Mouse (Mus musculus) MEL (cell line): ENCODE results near the gene Gak. TPM values are rescaled to one million over a fixed set of nuclear protein-coding genes. Genes with fewer than 3 reads are reported as not detected.

ENCODE experiments used
- DNase-seq: peaks from one replicate; pipeline ENCODE4 v3.0.0; 2011; ENCODE audit warnings: low read depth, low spot score
- H3K27ac ChIP-seq: 2 replicates; pipeline ENCODE4 v1.5.1; 2012; ENCODE audit warnings: low read depth, mild to moderate bottlenecking, control low read depth, low read length, moderate library complexity; ENCODE audit not compliant: control insufficient read depth
- H3K27me3 ChIP-seq, 2 experiments: fragments of 150-350 bp in 1 of 2; sonication (generic) in 1 of 2; 2 replicates each; pipeline ENCODE4 v1.6.1; 2012; ENCODE audit warnings: low read length in 2 of 2, mild to moderate bottlenecking in 2 of 2, improper control_type of control experiment in 1 of 2, moderate library complexity in 1 of 2; ENCODE audit not compliant: insufficient read depth in 2 of 2, control insufficient read depth in 1 of 2
- H3K36me3 ChIP-seq, 2 experiments: 2 replicates each; pipeline ENCODE4 v1.6.1; 2012 to 2014; ENCODE audit warnings: low read length in 2 of 2, improper control_type of control experiment in 1 of 2, inconsistent platforms in 1 of 2, mild to moderate bottlenecking in 1 of 2; ENCODE audit not compliant: insufficient read depth in 2 of 2, control insufficient read depth in 1 of 2
- H3K4me1 ChIP-seq, 2 experiments: fragments of 150-350 bp in 1 of 2; sonication (generic) in 1 of 2; 2 replicates each; pipeline ENCODE4 v1.6.1; 2012; ENCODE audit warnings: low read length in 2 of 2, improper control_type of control experiment in 1 of 2, mild to moderate bottlenecking in 1 of 2; ENCODE audit not compliant: insufficient read depth in 2 of 2, control insufficient read depth in 1 of 2
- H3K4me3 ChIP-seq, 2 experiments: fragments of 150-350 bp in 1 of 2; sonication (generic) in 1 of 2; 2 replicates each; pipeline ENCODE4 v1.5.1; 2012; ENCODE audit warnings: low read depth in 2 of 2, low read length in 2 of 2, mild to moderate bottlenecking in 2 of 2, moderate library complexity in 2 of 2, control low read depth in 1 of 2, improper control_type of control experiment in 1 of 2; ENCODE audit not compliant: control insufficient read depth in 1 of 2, insufficient read depth in 1 of 2
- H3K79me2 ChIP-seq: 2 replicates; pipeline ENCODE4 v1.6.1; 2012; ENCODE audit warnings: mild to moderate bottlenecking, low read length, moderate library complexity; ENCODE audit not compliant: control insufficient read depth, poor library complexity, insufficient read depth
- H3K9ac ChIP-seq: 2 replicates; pipeline ENCODE4 v1.6.1; 2012; ENCODE audit warnings: low read depth, mild to moderate bottlenecking, control low read depth, low read length, moderate library complexity; ENCODE audit not compliant: control insufficient read depth, poor library complexity, severe bottlenecking
- H3K9me3 ChIP-seq: fragments of 150-350 bp; sonication (generic); replicated peaks from 2 replicates; pipeline ENCODE4 v1.6.1; 2012; ENCODE audit warnings: mild to moderate bottlenecking, low read length, improper control_type of control experiment, moderate library complexity; ENCODE audit not compliant: insufficient read depth
- ELF1 ChIP-seq: IDR thresholded peaks from 2 replicates; pipeline ENCODE4 v1.6.1; 2014; ENCODE audit warnings: low read depth, mild to moderate bottlenecking, inconsistent platforms, low read length, improper control_type of control experiment, moderate library complexity
- EP300 ChIP-seq, 2 experiments: IDR thresholded peaks; 2 replicates each; pipeline ENCODE4 v1.6.1; 2011; ENCODE audit warnings: improper control_type of control experiment in 2 of 2, low read length in 2 of 2, low read depth in 1 of 2, mild to moderate bottlenecking in 1 of 2
- ETS1 ChIP-seq: IDR thresholded peaks from 2 replicates; pipeline ENCODE4 v1.6.1; 2012; ENCODE audit warnings: low read depth, mild to moderate bottlenecking, inconsistent platforms, low read length, improper control_type of control experiment, moderate library complexity
- MAFK ChIP-seq: IDR thresholded peaks from 2 replicates; pipeline ENCODE4 v1.6.1; 2011; ENCODE audit warnings: low read depth, mild to moderate bottlenecking, low read length, improper control_type of control experiment, borderline replicate concordance
- MAX ChIP-seq: IDR thresholded peaks from 2 replicates; pipeline ENCODE4 v1.6.1; 2011; ENCODE audit warnings: low read length, improper control_type of control experiment
- MAZ ChIP-seq: IDR thresholded peaks from 2 replicates; pipeline ENCODE4 v1.6.1; 2012; ENCODE audit warnings: low read depth, mild to moderate bottlenecking, inconsistent platforms, low read length, improper control_type of control experiment
- MYB ChIP-seq: IDR thresholded peaks from 2 replicates; pipeline ENCODE4 v1.6.1; 2011; ENCODE audit warnings: mild to moderate bottlenecking, low read depth, low read length, improper control_type of control experiment
- NELFE ChIP-seq: IDR thresholded peaks from 2 replicates; pipeline ENCODE4 v1.6.1; 2011; ENCODE audit warnings: low read depth, low read length, improper control_type of control experiment
- NRF1 ChIP-seq: IDR thresholded peaks from 2 replicates; pipeline ENCODE4 v1.6.1; 2014; ENCODE audit warnings: low read depth, mild to moderate bottlenecking, inconsistent platforms, low read length, improper control_type of control experiment, moderate library complexity; ENCODE audit not compliant: poor library complexity, insufficient read depth, severe bottlenecking
- POLR2A ChIP-seq, 2 experiments: IDR thresholded peaks; 2 replicates each; pipeline ENCODE4 v1.6.1; 2011 to 2012; ENCODE audit warnings: low read length in 2 of 2, mild to moderate bottlenecking in 2 of 2, control low read depth in 1 of 2, improper control_type of control experiment in 1 of 2, low read depth in 1 of 2, moderate library complexity in 1 of 2; ENCODE audit not compliant: control insufficient read depth in 1 of 2, insufficient read depth in 1 of 2, poor library complexity in 1 of 2
- POLR2AphosphoS2 ChIP-seq: IDR thresholded peaks from 2 replicates; pipeline ENCODE4 v1.6.1; 2011; ENCODE audit warnings: low read length, improper control_type of control experiment
- SMC3 ChIP-seq: IDR thresholded peaks from 2 replicates; pipeline ENCODE4 v1.6.1; 2011; ENCODE audit warnings: low read depth, low read length, improper control_type of control experiment
- TAL1 ChIP-seq: IDR thresholded peaks from 2 replicates; pipeline ENCODE4 v1.6.1; 2012; ENCODE audit warnings: mild to moderate bottlenecking, inconsistent platforms, low read length, moderate library complexity, mixed read lengths
- TCF12 ChIP-seq: IDR thresholded peaks from 2 replicates; pipeline ENCODE4 v1.6.1; 2014; ENCODE audit warnings: low read depth, mild to moderate bottlenecking, inconsistent platforms, low read length, improper control_type of control experiment, moderate library complexity
- USF1 ChIP-seq: IDR thresholded peaks from 2 replicates; pipeline ENCODE4 v1.6.1; 2014; ENCODE audit warnings: low read depth, mild to moderate bottlenecking, inconsistent platforms, low read length, improper control_type of control experiment, moderate library complexity
- ZKSCAN1 ChIP-seq: IDR thresholded peaks from 2 replicates; pipeline ENCODE4 v1.6.1; 2012; ENCODE audit warnings: low read depth, mild to moderate bottlenecking, inconsistent platforms, low read length, improper control_type of control experiment, moderate library complexity
- ZMIZ1 ChIP-seq: IDR thresholded peaks from 2 replicates; pipeline ENCODE4 v1.6.1; 2012; ENCODE audit warnings: low read depth, mild to moderate bottlenecking, inconsistent platforms, low read length, improper control_type of control experiment, moderate library complexity
- ZNF384 ChIP-seq: IDR thresholded peaks from 2 replicates; pipeline ENCODE4 v1.6.1; 2012; ENCODE audit warnings: low read depth, mild to moderate bottlenecking, inconsistent platforms, low read length, improper control_type of control experiment
- polyA plus RNA-seq, 2 experiments: library from polyadenylated mRNA; stranded (reverse) in 1 of 2; unstranded in 1 of 2; fragments of >175 nt in 1 of 2; fragments of >200 nt in 1 of 2; gene quantifications; 2 replicates each; pipeline versions ENCODE4 v1.2.1 to v1.2.4; 2012; ENCODE audit warnings: low replicate concordance in 2 of 2, low read depth in 1 of 2; ENCODE audit not compliant: insufficient read length in 2 of 2, insufficient read depth in 1 of 2, missing spikeins in 1 of 2
- total RNA-seq: library from RNA; depleted of rRNA; stranded (reverse); fragments of 300-350 nt; gene quantifications from 2 replicates; pipeline ENCODE4 v1.2.3, GENCODE M21; 2012

The Gak gene
- total and polyA plus RNA-seq, 3 experiments = 48.5 to 76.4 TPM; not detected in 1

DNA sequence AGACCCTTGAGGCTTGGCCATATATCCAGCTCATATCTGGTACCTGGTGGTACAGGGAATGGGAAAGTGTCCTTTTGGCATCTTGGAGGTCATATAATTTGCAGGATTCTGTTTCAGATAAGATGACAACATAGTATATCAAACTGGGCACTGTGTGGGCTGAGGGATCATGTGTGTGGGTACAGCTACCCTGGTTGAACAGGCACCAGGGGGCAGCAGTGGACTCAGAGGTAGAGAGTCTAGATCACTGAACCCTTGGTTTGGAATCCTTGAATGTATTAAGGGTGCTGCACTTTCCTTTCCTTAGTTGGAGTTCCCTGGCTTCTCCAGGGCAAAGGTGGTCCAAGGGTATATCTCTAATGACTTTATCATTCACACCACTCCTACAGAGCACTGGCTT, 41.2 kb upstream of the Gak start (continued):
- TF ChIP-seq EP300 (IDR thresholded peaks at IDR 0.05; ENCODE audit: low read depth in 1 of 2, low read length in 2 of 2) (no peak), MAX (no peak), ETS1 (0 out of 2 replicates have a peak, but pooled peaks have one; percentile 23), POLR2AphosphoS2 (no peak), USF1 (no peak), ZNF384 (no peak), ELF1 (no peak), TCF12 (no peak; the same call in 1 of the 2 replicates), NRF1 (no peak), MYB (no peak), NELFE (no peak)

GRCm38 (mm10) chr5:108669986-108670385, 40.4 kb upstream of the Gak start:
- Histone ChIP-seq H3K79me2 (peaks cover 26% of the 10 kb centered on the region), H3K9me3 (no peaks in the 10 kb centered on the region), H3K27me3 (no peaks in the 10 kb centered on the region), H3K9ac (peak overlapping the region; percentile 88), H3K36me3 (peaks cover 2 to 25% of the 10 kb centered on the region in 2 experiments; a peak in 3 of 4 replicates), H3K4me3 (peak overlapping the region; percentile 60 to 79), H3K4me1 (peaks cover 15 to 37% of the 10 kb centered on the region in 2 experiments), H3K27ac (peak overlapping the region; percentile 95)
- DNase-seq = no peak
- peak; percentile 18; the same call in 1 of the 2 replicates for TF ChIP-seq ZKSCAN1
- TF ChIP-seq TAL1 = no peak
- peak; percentile 89 for TF ChIP-seq POLR2AphosphoS2
- peak; percentile 93 for TF ChIP-seq ZMIZ1
- no peak for TF ChIP-seq MAFK
- TF ChIP-seq SMC3 = peak; percentile 16; the same call in 1 of the 2 replicates
- peak in 1 of 2 experiments; percentile 28; a peak in 1 of 4 replicates for TF ChIP-seq POLR2A (IDR thresholded peaks at IDR 0.05; ENCODE audit: control insufficient read depth in 1 of 2, insufficient read depth in 1 of 2, low read depth in 1 of 2, low read length in 2 of 2, poor library complexity in 1 of 2)
- peak; percentile 35; the same call in 1 of the 2 replicates for TF ChIP-seq MAZ
